In genomic region chr10:80807057-80807627, GRCm38 (mm10) we compare ENCODE assay signal across 8 mouse cellular contexts. TPM values are rescaled to one million over a fixed set of nuclear protein-coding genes. Genes with fewer than 3 reads are reported as not detected.
DNase-seq lines count a peak whose midpoint lies in the region; ATAC-seq and TF ChIP-seq lines count a peak whose summit lies in the region.

No protein-coding gene starts in this region.

- no peaks in the 10 kb centered on the region for H3K9me3 ChIP-seq in MEL (replicated peaks; ENCODE audit: insufficient read depth, low read length)
- H3K9me3 ChIP-seq in neural tube, embryonic 13.5 days, result no peaks in the 10 kb centered on the region

- peak overlapping the region; percentile 75 for H3K4me2 ChIP-seq in neural tube, embryonic 13.5 days

- peak overlapping the region; percentile 11; the same call in 1 of the 2 replicates for H3K27ac ChIP-seq in MEL (ENCODE audit: control insufficient read depth, low read depth, low read length)
- peak overlapping the region; percentile 95 for H3K27ac ChIP-seq in layer of hippocampus, adult 2 months
- H3K27ac ChIP-seq in neural tube, embryonic 13.5 days (replicated peaks), result peak overlapping the region; percentile 86

- peak overlapping the region; percentile 28 to 55; a peak in 3 of 4 replicates for H3K4me3 ChIP-seq in MEL (ENCODE audit: control insufficient read depth in 1 of 2, insufficient read depth in 1 of 2, low read depth in 2 of 2, low read length in 2 of 2)
- H3K4me3 ChIP-seq in layer of hippocampus, adult 2 months, result peak overlapping the region; percentile 58
- H3K4me3 ChIP-seq in neural tube, embryonic 13.5 days, result peak overlapping the region; percentile 44

- WGBS in neural tube, embryonic 13.5 days, result under 1% methylated on average over 54 of the region's 58 CpGs

- no peak for TF ChIP-seq EP300 in MEL (IDR thresholded peaks at IDR 0.05; ENCODE audit: low read depth in 1 of 2, low read length in 2 of 2)

- peak; percentile 67 for DNase-seq in MEL (ENCODE audit: low read depth, low spot score)
- DNase-seq in cerebellum, adult 18-20 months, result peak; percentile 87 to 89
- DNase-seq in forelimb bud, embryonic 11.5 days (ENCODE audit: low read depth, low spot score), result peak; percentile 65
- DNase-seq in heart, postnatal 36 days, result peak; percentile 66 to 74
- peak; percentile 78 to 88 for DNase-seq in layer of hippocampus, adult 2 months (ENCODE audit: low spot score in 2 of 2)
- DNase-seq in lung, adult 18-20 months, result peak; percentile 63
- peak; percentile 40 for DNase-seq in thymus, postnatal 14 days

- peak; percentile 85 for ATAC-seq in neural tube, embryonic 13.5 days (ENCODE audit: low read depth)

- H3K9ac ChIP-seq in MEL (ENCODE audit: control insufficient read depth, low read depth, low read length, poor library complexity, severe bottlenecking), result peak overlapping the region; percentile 78
- peak overlapping the region; percentile 79 for H3K9ac ChIP-seq in neural tube, embryonic 13.5 days

- no peak for TF ChIP-seq CTCF in MEL (IDR thresholded peaks at IDR 0.05 in 2 of 3, conservative IDR thresholded peaks at IDR 0.05 in 1 of 3; ENCODE audit: control insufficient read depth in 1 of 3, insufficient read depth in 1 of 3, low read depth in 2 of 3, low read length in 3 of 3, poor library complexity in 1 of 3, severe bottlenecking in 1 of 3)
- TF ChIP-seq CTCF in layer of hippocampus, adult 2 months (conservative IDR thresholded peaks at IDR 0.05), result no peak

- H3K4me1 ChIP-seq in MEL (ENCODE audit: control insufficient read depth in 1 of 2, insufficient read depth in 2 of 2, low read length in 2 of 2), result 0 out of 4 replicates have a peak, but pooled peaks cover 0 to 5% of the 10 kb centered on the region in 2 experiments
- H3K4me1 ChIP-seq in neural tube, embryonic 13.5 days (replicated peaks), result peaks cover 42% of the 10 kb centered on the region

- no peak for TF ChIP-seq RAD21 in MEL (IDR thresholded peaks at IDR 0.05; ENCODE audit: low read depth, low read length)

- H3K79me2 ChIP-seq in MEL (ENCODE audit: control insufficient read depth, insufficient read depth, low read length, poor library complexity), result no peaks in the 10 kb centered on the region

- peak in 1 of 2 experiments; percentile 52; a peak in 1 of 4 replicates for TF ChIP-seq POLR2A in MEL (IDR thresholded peaks at IDR 0.05; ENCODE audit: control insufficient read depth in 1 of 2, insufficient read depth in 1 of 2, low read depth in 1 of 2, low read length in 2 of 2, poor library complexity in 1 of 2)

- intact Hi-C loops in heart, postnatal 36 days (cut with DNase I), result no loop called here

- H3K36me3 ChIP-seq in MEL (ENCODE audit: control insufficient read depth in 1 of 2, insufficient read depth in 2 of 2, low read length in 2 of 2), result no peaks in the 10 kb centered on the region
- peaks cover 35% of the 10 kb centered on the region for H3K36me3 ChIP-seq in neural tube, embryonic 13.5 days

- H3K27me3 ChIP-seq in MEL (ENCODE audit: control insufficient read depth in 1 of 2, insufficient read depth in 2 of 2, low read length in 2 of 2), result no peaks in the 10 kb centered on the region
- H3K27me3 ChIP-seq in neural tube, embryonic 13.5 days, result peaks cover 48% of the 10 kb centered on the region

TF ChIP-seq in MEL, 35 proteins besides CTCF, POLR2A, EP300 and RAD21:
- TF ChIP-seq MXI1 (IDR thresholded peaks at IDR 0.05; ENCODE audit: low read depth, low read length), result peak; percentile 27; the same call in 1 of the 2 replicates
- TF ChIP-seq USF1 (IDR thresholded peaks at IDR 0.05; ENCODE audit: low read depth, low read length), result peak; percentile 80
- peak; percentile 75 for TF ChIP-seq NRF1 (IDR thresholded peaks at IDR 0.05; ENCODE audit: insufficient read depth, low read depth, low read length, poor library complexity, severe bottlenecking)
- TF ChIP-seq NELFE (IDR thresholded peaks at IDR 0.05; ENCODE audit: low read depth, low read length), result peak; percentile 35; the same call in 1 of the 2 replicates
- TF ChIP-seq RCOR1 (IDR thresholded peaks at IDR 0.05; ENCODE audit: low read depth, low read length), result no peak
- peak; percentile 72 for TF ChIP-seq MAX (IDR thresholded peaks at IDR 0.05; ENCODE audit: low read length)
- no peak for TF ChIP-seq TCF12 (IDR thresholded peaks at IDR 0.05; ENCODE audit: low read depth, low read length)
- no peak for TF ChIP-seq TAL1 (IDR thresholded peaks at IDR 0.05; ENCODE audit: low read length)
- TF ChIP-seq MYC (IDR thresholded peaks at IDR 0.05; ENCODE audit: low read depth, low read length), result 0 out of 2 replicates have a peak, but pooled peaks have one; percentile 26
- TF ChIP-seq MAFK (IDR thresholded peaks at IDR 0.05; ENCODE audit: borderline replicate concordance, low read depth, low read length), result no peak
- no peak for TF ChIP-seq MEF2A (IDR thresholded peaks at IDR 0.05; ENCODE audit: extremely low read depth, insufficient replicate concordance, low read depth, low read length, poor library complexity, severe bottlenecking)
- TF ChIP-seq ELF1 (IDR thresholded peaks at IDR 0.05; ENCODE audit: low read depth, low read length), result no peak
TF ChIP-seq in MEL: peak in this region for 6.

RNA-seq across cellular contexts. Expression of gene Amh, which starts 2.1 kb away (rescaled TPM):
- 0.42 and 0.59 TPM in 2 replicates for total RNA-seq in MEL (2012; rRNA removed)
- polyA plus RNA-seq in MEL (2012; ENCODE audit: insufficient read depth in 1 of 2, insufficient read length in 2 of 2, low read depth in 1 of 2, low replicate concordance in 2 of 2, missing spikeins in 1 of 2), result 1 to 10 TPM in 1 of 2 experiments, not detected in 1; 1.1 TPM
- under 1 TPM; 0.22 to 0.53 TPM for total RNA-seq in heart, postnatal 36 days (2021)
- 1 to 10 TPM; 2.7 to 5.3 TPM for total RNA-seq in layer of hippocampus, adult 2 months (2021)
- 0.11 TPM in 1 of 2 replicates, not detected in the other for polyA plus RNA-seq in neural tube, embryonic 13.5 days (2015; fragmentation: Nextera tagmentation; extraction: Ambion mirVana)

RNA-seq across cellular contexts. Expression of gene Jsrp1, which starts 6.2 kb away (rescaled TPM):
- not detected in 2 replicates for total RNA-seq in MEL (2012; rRNA removed)
- polyA plus RNA-seq in MEL (2012; ENCODE audit: insufficient read depth in 1 of 2, insufficient read length in 2 of 2, low read depth in 1 of 2, low replicate concordance in 2 of 2, missing spikeins in 1 of 2), result under 1 TPM in 1 of 2 experiments, not detected in 1; 0.39 TPM
- total RNA-seq in heart, postnatal 36 days (2021), result under 1 TPM in 1 of 2 experiments, not detected in 1; 0.46 TPM
- total RNA-seq in layer of hippocampus, adult 2 months (2021), result 1 to 10 TPM; 1.9 to 2.5 TPM
- 0.76 and 1.1 TPM in 2 replicates for polyA plus RNA-seq in neural tube, embryonic 13.5 days (2015; fragmentation: Nextera tagmentation; extraction: Ambion mirVana)

RNA-seq across cellular contexts. Expression of gene Plekhj1, which starts 8.7 kb away (rescaled TPM):
- 79.8 and 86.9 TPM in 2 replicates for total RNA-seq in MEL (2012; rRNA removed)
- polyA plus RNA-seq in MEL (2012; ENCODE audit: insufficient read depth in 1 of 2, insufficient read length in 2 of 2, low read depth in 1 of 2, low replicate concordance in 2 of 2, missing spikeins in 1 of 2), result 100 to 1,000 TPM in 1 of 2 experiments, not detected in 1; 217 TPM
- total RNA-seq in heart, postnatal 36 days (2021), result 10 to 100 TPM; 29.3 to 31.3 TPM
- 10 to 100 TPM; 68.4 to 76.3 TPM for total RNA-seq in layer of hippocampus, adult 2 months (2021)
- 128 and 137 TPM in 2 replicates for polyA plus RNA-seq in neural tube, embryonic 13.5 days (2015; fragmentation: Nextera tagmentation; extraction: Ambion mirVana)

RNA-seq across cellular contexts. Expression of gene Sf3a2, which starts 9.1 kb away (rescaled TPM):
- 50.4 and 52.0 TPM in 2 replicates for total RNA-seq in MEL (2012; rRNA removed)
- 100 to 1,000 TPM in 1 of 2 experiments, not detected in 1; 210 TPM for polyA plus RNA-seq in MEL (2012; ENCODE audit: insufficient read depth in 1 of 2, insufficient read length in 2 of 2, low read depth in 1 of 2, low replicate concordance in 2 of 2, missing spikeins in 1 of 2)
- 10 to 100 TPM; 29.5 to 29.7 TPM for total RNA-seq in heart, postnatal 36 days (2021)
- total RNA-seq in layer of hippocampus, adult 2 months (2021), result 10 to 100 TPM; 51.7 to 55.1 TPM
- polyA plus RNA-seq in neural tube, embryonic 13.5 days (2015; fragmentation: Nextera tagmentation; extraction: Ambion mirVana), result 67.5 and 71.0 TPM in 2 replicates

RNA-seq across cellular contexts. Expression of gene Oaz1, which starts 19.3 kb away (rescaled TPM):
- total RNA-seq in MEL (2012; rRNA removed), result 983 and 1,061 TPM in 2 replicates
- polyA plus RNA-seq in MEL (2012; ENCODE audit: insufficient read depth in 1 of 2, insufficient read length in 2 of 2, low read depth in 1 of 2, low replicate concordance in 2 of 2, missing spikeins in 1 of 2), result 1,000 to 10,000 TPM in 1 of 2 experiments, not detected in 1; 1,528 TPM
- total RNA-seq in heart, postnatal 36 days (2021), result 100 to 1,000 TPM; 850 to 884 TPM
- total RNA-seq in layer of hippocampus, adult 2 months (2021), result 100 to 1,000 TPM; 478 to 493 TPM
- polyA plus RNA-seq in neural tube, embryonic 13.5 days (2015; fragmentation: Nextera tagmentation; extraction: Ambion mirVana), result 1,173 and 1,183 TPM in 2 replicates

Comparison
In these comparisons a context has a peak if more than half of its experiments do, and no peak if none do; other contexts are left out.
1. Peak in every context shown above with its lines: DNase-seq, ATAC-seq, H3K4me3 ChIP-seq and H3K27ac ChIP-seq.
2. H3K27ac ChIP-seq: peak in every context shown above with its lines; median percentile 95 in layer of hippocampus, adult 2 months; 86 in neural tube, embryonic 13.5 days; 11 in MEL.